In the genomic region with DNA sequence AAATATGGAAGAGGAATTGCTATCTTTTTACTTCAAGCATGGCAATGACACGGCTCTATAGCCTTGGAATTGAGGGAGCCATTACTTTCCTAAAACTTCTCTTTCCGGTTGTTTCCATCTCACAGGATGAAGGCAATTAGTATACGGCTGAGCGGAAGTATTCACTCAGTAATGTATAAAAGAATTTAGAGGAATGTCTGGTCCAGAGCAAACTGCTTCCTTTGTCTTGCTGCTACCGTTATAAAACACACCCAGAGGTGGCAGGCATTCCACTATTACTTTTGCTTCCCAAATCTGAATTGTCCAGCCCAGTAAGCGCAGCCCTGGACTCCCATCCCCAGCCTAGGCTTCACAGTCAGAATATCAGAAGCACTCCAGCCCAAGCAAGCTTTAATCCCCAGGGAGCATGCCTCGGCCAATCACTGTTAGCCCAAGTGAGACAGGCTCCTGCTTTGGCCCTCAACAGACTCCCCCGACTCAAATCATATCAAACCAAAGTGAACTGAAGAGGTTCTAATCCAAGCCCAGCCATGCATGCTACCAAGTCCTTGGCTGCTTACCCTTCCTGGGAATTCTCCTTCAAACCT, we compare ENCODE assay signal across 16 mouse cellular contexts. TPM values are rescaled to one million over a fixed set of nuclear protein-coding genes. Genes with fewer than 3 reads are reported as not detected.
DNase-seq lines count a peak whose midpoint lies in the region; ATAC-seq and TF ChIP-seq lines count a peak whose summit lies in the region.
"Had no signal": no experiment of that assay in that cellular context is flagged by ENCODE, and none has a peak within 500 bp of the region (broad histone marks: within the 10 kb centered on the region; RNA-seq: fewer than 3 reads in every experiment).

No protein-coding gene starts in this region.

- no peaks in the 10 kb centered on the region; the same call in 1 of the 2 replicates for H3K36me3 ChIP-seq in forebrain, embryonic 11.5 days (ENCODE audit: control insufficient read depth, insufficient read depth, low read length)
- no peaks in the 10 kb centered on the region for H3K36me3 ChIP-seq in forebrain, embryonic 15.5 days
- peaks cover 67% of the 10 kb centered on the region for H3K36me3 ChIP-seq in liver, embryonic 12.5 days
- H3K36me3 ChIP-seq in G1E (replicated peaks), result peaks cover 68% of the 10 kb centered on the region
- peaks cover 7% of the 10 kb centered on the region for H3K36me3 ChIP-seq in limb, embryonic 12.5 days

- H3K4me3 ChIP-seq in forebrain, embryonic 11.5 days (ENCODE audit: low read depth, low read length), result no peak overlapping the region
- H3K4me3 ChIP-seq in forebrain, embryonic 15.5 days, result no peak overlapping the region
- no peak overlapping the region for H3K4me3 ChIP-seq in liver, embryonic 12.5 days
- H3K4me3 ChIP-seq in G1E (ENCODE audit: low read depth, low read length), result peak overlapping the region; percentile 2; the same call in 1 of the 2 replicates
- no peak overlapping the region for H3K4me3 ChIP-seq in limb, embryonic 12.5 days (replicated peaks)
- H3K4me3 ChIP-seq: limb, embryonic 13.5 days had no signal

- ATAC-seq in forebrain, embryonic 11.5 days (replicated peaks; ENCODE audit: low FRiP score), result no peak
- ATAC-seq in forebrain, embryonic 15.5 days (replicated peaks), result no peak
- ATAC-seq in liver, embryonic 12.5 days, result no peak
- ATAC-seq in G1E (ENCODE audit: extremely low read depth, insufficient number of reproducible peaks, low FRiP score, poor library complexity, severe bottlenecking), result no peak
- no peak for ATAC-seq in limb, embryonic 12.5 days (ENCODE audit: insufficient number of reproducible peaks, insufficient read depth, low FRiP score, low TSS enrichment, low read depth)
- no peak for ATAC-seq in megakaryocyte, adult 5-6 weeks (ENCODE audit: poor library complexity, severe bottlenecking)
- ATAC-seq: inflammation-experienced regulatory T-cells, adult 6 months; Patski had no signal

- 39% methylated on average over 8 of the region's 8 CpGs for WGBS in forebrain, embryonic 11.5 days
- WGBS in forebrain, embryonic 15.5 days, result 22% methylated on average over 8 of the region's 8 CpGs
- 85% methylated on average over 8 of the region's 8 CpGs for WGBS in liver, embryonic 12.5 days (ENCODE audit: insufficient replicate concordance)
- WGBS in limb, embryonic 12.5 days, result 65% methylated on average over 8 of the region's 8 CpGs

- H3K4me1 ChIP-seq in forebrain, embryonic 11.5 days (replicated peaks; ENCODE audit: control insufficient read depth, insufficient read depth, low read length), result peaks cover 8% of the 10 kb centered on the region; the same call in 1 of the 2 replicates
- H3K4me1 ChIP-seq in forebrain, embryonic 15.5 days, result peaks cover 35% of the 10 kb centered on the region
- H3K4me1 ChIP-seq in liver, embryonic 12.5 days, result peaks cover 61% of the 10 kb centered on the region
- peaks cover 78% of the 10 kb centered on the region for H3K4me1 ChIP-seq in G1E (ENCODE audit: insufficient read depth, low read depth, low read length)
- peaks cover 50% of the 10 kb centered on the region for H3K4me1 ChIP-seq in limb, embryonic 12.5 days (replicated peaks)

- no peaks in the 10 kb centered on the region for H3K27me3 ChIP-seq in forebrain, embryonic 11.5 days (ENCODE audit: control insufficient read depth, insufficient read depth, low read length)
- no peaks in the 10 kb centered on the region for H3K27me3 ChIP-seq in forebrain, embryonic 15.5 days
- H3K27me3 ChIP-seq in liver, embryonic 12.5 days (replicated peaks), result no peaks in the 10 kb centered on the region
- H3K27me3 ChIP-seq in G1E (ENCODE audit: insufficient read depth, low read length), result no peaks in the 10 kb centered on the region
- no peaks in the 10 kb centered on the region for H3K27me3 ChIP-seq in limb, embryonic 12.5 days
- H3K27me3 ChIP-seq: limb, embryonic 13.5 days; Patski had no signal

- H3K4me2 ChIP-seq in forebrain, embryonic 11.5 days (ENCODE audit: low read depth, low read length, severe bottlenecking), result no peak overlapping the region
- H3K4me2 ChIP-seq in forebrain, embryonic 15.5 days (replicated peaks), result no peak overlapping the region
- 0 out of 2 replicates have a peak overlapping the region, but pooled peaks have one; percentile 75 for H3K4me2 ChIP-seq in liver, embryonic 12.5 days
- H3K4me2 ChIP-seq in limb, embryonic 12.5 days, result no peak overlapping the region
- H3K4me2 ChIP-seq: heart, embryonic 11.5 days; limb, embryonic 13.5 days had no signal

- H3K27ac ChIP-seq in forebrain, embryonic 11.5 days (ENCODE audit: low read depth, low read length), result peak overlapping the region; percentile 26
- H3K27ac ChIP-seq in forebrain, embryonic 15.5 days (replicated peaks), result no peak overlapping the region; the same call in 1 of the 2 replicates
- H3K27ac ChIP-seq in liver, embryonic 12.5 days, result peak overlapping the region; percentile 93
- H3K27ac ChIP-seq in limb, embryonic 12.5 days, result peak overlapping the region; percentile 67; the same call in 1 of the 2 replicates
- H3K27ac ChIP-seq: limb, embryonic 13.5 days had no signal

- no peak for TF ChIP-seq CTCF in G1E (IDR thresholded peaks at IDR 0.05; ENCODE audit: low read depth, low read length)

- no peak for DNase-seq in forebrain, embryonic 11.5 days (ENCODE audit: low spot score)
- DNase-seq in liver (no peak), G1E (ENCODE audit: low spot score) (no peak)
- DNase-seq in embryo, embryonic 9.5 days (ENCODE audit: extremely low spot score), result no peak
- DNase-seq: adrenal gland, postnatal 36 days; cerebellum, adult 18-20 months; layer of hippocampus, adult 9-11 months; thymus, adult 18-20 months had no signal

- H3K9ac ChIP-seq in forebrain, embryonic 11.5 days (ENCODE audit: low read length), result no peak overlapping the region
- H3K9ac ChIP-seq in forebrain, embryonic 15.5 days (replicated peaks), result no peak overlapping the region
- H3K9ac ChIP-seq in liver, embryonic 12.5 days, result no peak overlapping the region
- no peak overlapping the region for H3K9ac ChIP-seq in limb, embryonic 12.5 days (replicated peaks)
- H3K9ac ChIP-seq: limb, embryonic 13.5 days had no signal

- no peaks in the 10 kb centered on the region for H3K9me3 ChIP-seq in forebrain, embryonic 11.5 days (ENCODE audit: control insufficient read depth, low read length)
- no peaks in the 10 kb centered on the region for H3K9me3 ChIP-seq in forebrain, embryonic 15.5 days
- H3K9me3 ChIP-seq in liver, embryonic 12.5 days (replicated peaks), result no peaks in the 10 kb centered on the region
- H3K9me3 ChIP-seq in G1E (replicated peaks), result peaks cover 3% of the 10 kb centered on the region; the same call in 1 of the 2 replicates
- H3K9me3 ChIP-seq in limb, embryonic 12.5 days, result no peaks in the 10 kb centered on the region
- H3K9me3 ChIP-seq: limb, embryonic 13.5 days had no signal

RNA-seq across cellular contexts. Expression of a gene that starts 16.2 kb away (rescaled TPM):
- polyA plus RNA-seq in forebrain, embryonic 11.5 days (2014; fragmentation: Nextera tagmentation; extraction: Ambion mirVana), result 0.76 and 2.5 TPM in 2 replicates
- polyA plus RNA-seq in forebrain, embryonic 15.5 days (2015; fragmentation: Nextera tagmentation; extraction: Ambion mirVana), result 0.83 and 1.5 TPM in 2 replicates
- polyA plus RNA-seq in liver, embryonic 12.5 days (2016; fragmentation: Nextera tagmentation; extraction: Ambion mirVana), result 2.4 and 3.1 TPM in 2 replicates
- total RNA-seq in G1E (2014; fragmentation: Nextera tagmentation) (49.3 and 69.4 TPM in 2 replicates), G1E (2017) (37.0 and 42.5 TPM in 2 replicates)
- 1.5 and 3.5 TPM in 2 replicates for polyA plus RNA-seq in G1E (2012)
- polyA plus RNA-seq in limb, embryonic 12.5 days (2016; fragmentation: Nextera tagmentation; extraction: Ambion mirVana), result 0.86 and 1.6 TPM in 2 replicates
- total RNA-seq in megakaryocyte, adult 5-6 weeks (2015), result 23.8 and 24.3 TPM in 2 replicates
- 35.7 and 43.9 TPM in 2 replicates for total RNA-seq in megakaryocyte, adult 5-6 weeks (2017)
- polyA plus RNA-seq: Patski had no signal

RNA-seq across cellular contexts. Expression of a gene that starts 18.7 kb away (rescaled TPM):
- polyA plus RNA-seq in forebrain, embryonic 11.5 days (2014; fragmentation: Nextera tagmentation; extraction: Ambion mirVana), result 264 and 288 TPM in 2 replicates
- polyA plus RNA-seq in forebrain, embryonic 15.5 days (2015; fragmentation: Nextera tagmentation; extraction: Ambion mirVana), result 163 and 174 TPM in 2 replicates
- 292 and 300 TPM in 2 replicates for polyA plus RNA-seq in liver, embryonic 12.5 days (2016; fragmentation: Nextera tagmentation; extraction: Ambion mirVana)
- total RNA-seq in G1E (2014; fragmentation: Nextera tagmentation), result 402 and 407 TPM in 2 replicates
- 913 and 1,040 TPM in 2 replicates for total RNA-seq in G1E (2017)
- polyA plus RNA-seq in G1E (2012), result 42.2 and 90.8 TPM in 2 replicates
- polyA plus RNA-seq in limb, embryonic 12.5 days (2016; fragmentation: Nextera tagmentation; extraction: Ambion mirVana), result 233 TPM in 2 replicates
- 52.5 and 55.3 TPM in 2 replicates for total RNA-seq in megakaryocyte, adult 5-6 weeks (2015)
- 56.7 and 61.8 TPM in 2 replicates for total RNA-seq in megakaryocyte, adult 5-6 weeks (2017)

RNA-seq across cellular contexts. Expression of a gene that starts 31.7 kb away (rescaled TPM):
- polyA plus RNA-seq in forebrain, embryonic 11.5 days (2014; fragmentation: Nextera tagmentation; extraction: Ambion mirVana), result 63.4 and 63.9 TPM in 2 replicates
- polyA plus RNA-seq in forebrain, embryonic 15.5 days (2015; fragmentation: Nextera tagmentation; extraction: Ambion mirVana), result 141 and 146 TPM in 2 replicates
- 18.9 and 21.6 TPM in 2 replicates for polyA plus RNA-seq in liver, embryonic 12.5 days (2016; fragmentation: Nextera tagmentation; extraction: Ambion mirVana)
- total RNA-seq in G1E (2014; fragmentation: Nextera tagmentation) (37.5 and 57.5 TPM in 2 replicates), G1E (2017) (25.5 and 33.6 TPM in 2 replicates)
- 68.4 and 97.3 TPM in 2 replicates for polyA plus RNA-seq in G1E (2012)
- 65.4 and 70.6 TPM in 2 replicates for polyA plus RNA-seq in limb, embryonic 12.5 days (2016; fragmentation: Nextera tagmentation; extraction: Ambion mirVana)
- total RNA-seq in megakaryocyte, adult 5-6 weeks (2015), result 16.3 and 21.0 TPM in 2 replicates
- total RNA-seq in megakaryocyte, adult 5-6 weeks (2017), result 12.6 and 15.5 TPM in 2 replicates
